Mouse (Mus musculus): ENCODE data around the gene Ndel1. TPM values are rescaled to one million over a fixed set of nuclear protein-coding genes. Genes with fewer than 3 reads are reported as not detected.

The Ndel1 gene
- total RNA-seq, 2 experiments from 2014 or later, result 85.1 to 93.1 TPM

GRCm38 (mm10) chr11:68893911-68894464, 22.3 kb upstream of the Ndel1 start:
- no peak for DNase-seq (ENCODE audit: low spot score in 2 of 2)

DNA sequence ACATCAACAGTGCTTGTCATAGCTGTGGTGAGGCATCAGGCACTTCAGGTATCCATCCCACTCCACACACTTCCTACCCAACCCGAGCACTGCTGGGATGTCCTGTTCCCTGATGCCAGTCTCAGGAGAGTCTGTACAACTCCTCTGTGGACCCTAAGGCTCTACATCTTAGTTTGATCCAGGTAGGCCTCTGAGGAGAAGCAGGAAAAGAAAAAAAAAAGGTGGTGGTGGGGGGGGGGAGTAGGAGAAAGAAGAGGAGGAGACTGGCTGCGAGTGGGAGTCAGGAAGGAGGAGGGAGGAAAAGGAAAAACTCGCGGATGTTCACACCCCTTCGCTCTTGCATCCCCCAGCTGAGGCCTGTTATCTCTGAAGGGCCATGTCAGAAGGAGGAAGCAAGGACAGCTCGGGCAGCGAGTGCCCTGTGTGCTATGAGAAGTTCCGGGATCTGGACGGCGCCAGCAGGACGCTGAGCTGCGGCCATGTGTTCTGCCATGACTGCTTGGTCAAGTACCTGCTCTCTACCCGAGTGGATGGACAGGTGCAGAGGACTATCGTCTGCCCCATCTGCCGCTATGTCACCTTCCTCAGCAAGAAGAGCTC, 20.7 kb upstream of the Ndel1 start:
- no peak for DNase-seq (ENCODE audit: low spot score in 2 of 2)

DNA sequence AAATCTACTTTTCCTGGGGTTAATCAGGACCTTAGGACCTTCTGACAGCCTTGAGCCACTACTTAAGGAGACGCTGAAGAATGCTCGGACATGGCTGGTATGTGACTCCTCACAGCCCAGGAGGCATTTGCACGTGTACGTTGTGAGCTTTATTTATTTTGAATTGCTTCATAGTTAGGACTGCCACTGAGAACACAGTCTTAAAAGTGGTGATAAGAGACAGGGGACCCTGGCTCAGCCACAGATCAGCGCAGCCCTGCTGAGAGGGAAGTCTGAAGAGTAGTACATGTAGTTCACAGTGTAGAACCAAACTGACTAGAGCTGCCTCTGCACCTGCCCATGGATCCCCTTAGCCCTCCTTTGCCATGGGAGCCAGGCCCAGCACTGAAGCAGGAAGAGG, 20.2 kb upstream of the Ndel1 start:
- no peak for DNase-seq (ENCODE audit: low spot score in 2 of 2)

DNA sequence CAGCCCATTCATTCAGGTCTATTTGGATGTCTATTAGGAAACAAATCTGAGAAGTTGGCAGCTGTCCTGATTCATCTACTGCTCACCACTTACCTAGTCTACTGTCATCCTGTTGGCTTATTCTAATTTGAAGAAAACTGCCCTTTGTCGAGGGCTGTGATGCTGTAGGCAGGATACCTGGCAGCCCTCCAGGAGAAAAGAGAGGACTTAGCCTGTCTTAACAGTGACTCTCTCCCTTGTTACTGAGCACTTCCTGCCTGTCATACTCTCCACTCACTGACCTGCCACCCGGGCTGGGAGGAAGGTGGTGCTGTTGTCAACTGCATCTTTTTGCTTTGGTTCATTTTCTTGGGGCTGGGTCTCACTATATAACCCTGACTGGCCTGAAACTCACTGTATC, 19.0 kb upstream of the Ndel1 start:
- no peak for DNase-seq (ENCODE audit: low spot score in 2 of 2)

- no peak for DNase-seq (ENCODE audit: low spot score in 2 of 2)
These were observed 17.0 kb upstream of the Ndel1 start for GRCm38 (mm10) chr11:68888653-68889052.

- DNase-seq (ENCODE audit: low spot score in 2 of 2), result no peak
These were observed 16.6 kb upstream of the Ndel1 start, which contains the start of gene Rnf222 for GRCm38 (mm10) chr11:68888253-68888652. Gene Rnf222, plus strand, starts transcription at chr11:68888553.

DNA sequence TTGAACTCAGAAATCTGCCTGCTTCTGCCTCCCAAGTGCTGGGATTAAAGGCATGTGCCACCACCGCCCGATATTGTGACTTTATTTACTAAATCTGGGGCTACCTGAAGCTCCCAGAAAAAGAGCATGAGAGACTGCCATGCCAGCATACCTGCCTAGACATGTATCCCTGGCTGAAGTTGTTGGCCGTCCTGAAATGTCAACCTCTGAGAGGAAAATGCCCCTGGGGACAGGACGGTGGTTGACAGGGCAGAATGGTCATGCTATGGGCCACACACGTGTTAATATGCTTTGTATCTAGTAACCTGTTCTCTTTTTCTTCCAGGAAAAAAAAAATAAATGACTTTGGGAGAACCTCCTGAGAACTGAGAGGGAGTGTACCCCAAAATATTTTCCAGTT, 14.4 kb upstream of the Ndel1 start:
- DNase-seq (ENCODE audit: low spot score in 2 of 2), result no peak

- no peak for DNase-seq (ENCODE audit: low spot score in 2 of 2)
These were observed 12.7 kb upstream of the Ndel1 start for GRCm38 (mm10) chr11:68884368-68884767.

- DNase-seq (ENCODE audit: low spot score in 2 of 2), result no peak
These were observed 12.2 kb upstream of the Ndel1 start for GRCm38 (mm10) chr11:68883843-68884242.

DNA sequence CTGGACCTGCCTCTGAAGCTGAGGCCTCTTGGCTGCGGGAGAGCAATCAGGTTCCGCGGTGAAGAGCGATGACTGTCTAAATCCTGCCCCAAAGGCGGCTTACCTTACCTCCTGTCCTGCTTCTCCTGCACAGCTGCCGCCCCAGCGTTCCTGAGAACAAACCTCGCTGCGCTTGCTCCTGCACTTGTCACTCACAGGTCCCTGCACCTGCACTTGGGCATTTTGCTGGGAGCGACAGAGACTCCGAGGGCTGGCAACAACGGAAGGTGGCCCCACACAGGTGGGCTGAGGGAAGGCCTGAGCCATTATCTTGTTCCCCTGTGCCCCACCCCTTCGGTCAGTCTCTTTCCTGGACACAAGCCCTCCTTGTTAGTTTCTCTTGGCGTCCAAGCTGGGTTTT, 10.4 kb upstream of the Ndel1 start:
- no peak for DNase-seq (ENCODE audit: low spot score in 2 of 2)

DNA sequence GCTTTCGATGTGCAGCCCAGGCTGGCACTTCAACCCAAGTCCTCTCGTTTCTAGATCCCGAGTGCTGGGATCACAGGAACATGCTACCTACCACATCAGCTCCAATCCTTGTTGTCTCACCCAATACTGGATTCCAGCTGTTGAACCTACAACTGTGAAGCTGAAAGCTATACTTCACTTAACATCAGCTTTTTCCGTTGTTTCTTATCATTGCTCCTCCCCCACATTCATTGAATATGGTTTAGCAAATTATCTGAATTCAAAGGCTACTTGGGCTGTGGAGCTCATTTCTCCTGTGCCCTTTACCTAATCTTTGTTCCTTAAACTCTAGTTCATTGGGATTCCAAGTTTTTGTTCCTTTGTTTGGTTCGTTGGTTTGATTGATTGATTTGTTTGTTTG, 7.2 kb upstream of the Ndel1 start:
- DNase-seq (ENCODE audit: low spot score in 2 of 2), result no peak

DNA sequence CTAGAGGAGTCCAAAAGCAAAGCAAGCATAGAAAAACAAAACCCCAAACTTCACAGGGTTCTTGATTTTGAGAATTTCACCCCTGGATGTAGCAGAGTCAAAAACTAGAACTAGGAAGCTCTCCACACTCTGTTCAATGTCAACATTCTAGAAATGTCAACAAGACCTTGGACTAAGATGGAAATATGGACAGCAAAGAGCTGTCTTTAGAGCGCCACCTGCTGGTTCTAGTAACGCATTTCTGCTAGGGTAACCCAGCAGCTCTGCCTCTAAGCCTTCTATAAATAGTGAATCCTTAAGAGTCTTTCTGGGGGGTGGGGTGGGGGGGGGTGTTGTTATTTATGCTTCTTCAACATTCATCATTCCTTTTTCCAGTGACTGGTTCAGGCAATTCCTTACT, 3.2 kb upstream of the Ndel1 start:
- peak; percentile 24 to 65 for DNase-seq (ENCODE audit: low spot score in 2 of 2)

GRCm38 (mm10) chr11:68871277-68871676, 381 bp downstream of the Ndel1 start:
- no peak for DNase-seq (ENCODE audit: low spot score in 2 of 2)

DNA sequence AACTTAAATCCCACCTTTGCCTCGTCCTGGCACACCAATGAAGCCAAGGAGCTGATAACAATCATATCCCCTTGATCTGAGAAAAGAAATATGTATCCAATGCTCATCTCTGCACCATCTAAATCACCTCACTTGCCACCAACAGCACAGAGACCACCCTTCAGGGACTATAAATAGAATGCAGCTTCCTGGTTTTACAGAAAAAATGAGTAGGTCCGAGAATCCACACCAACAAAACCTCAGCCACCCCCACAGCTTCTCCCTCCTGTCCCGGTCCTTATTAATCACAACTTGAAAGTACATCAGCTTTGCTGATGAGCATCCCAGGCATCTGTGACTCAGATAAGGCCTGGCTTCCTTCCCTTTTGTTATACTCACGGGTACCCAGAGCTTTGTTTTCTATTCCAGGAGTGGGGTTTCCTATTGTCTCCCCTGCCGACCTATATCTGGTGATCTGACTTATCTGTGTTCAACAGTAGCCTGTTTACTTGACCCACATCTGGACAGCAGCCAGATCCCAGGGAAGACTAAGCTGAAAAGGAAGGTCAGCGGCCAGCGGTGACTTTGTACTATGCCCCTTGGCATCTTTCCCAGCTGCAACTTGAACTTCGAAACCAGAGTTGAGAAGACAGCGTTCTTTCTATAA, 7.0 kb downstream of the Ndel1 start:
- no peak for DNase-seq (ENCODE audit: low spot score in 2 of 2)

- no peak for DNase-seq (ENCODE audit: low spot score in 2 of 2)
These were observed 8.0 kb downstream of the Ndel1 start for GRCm38 (mm10) chr11:68863631-68864091.

DNA sequence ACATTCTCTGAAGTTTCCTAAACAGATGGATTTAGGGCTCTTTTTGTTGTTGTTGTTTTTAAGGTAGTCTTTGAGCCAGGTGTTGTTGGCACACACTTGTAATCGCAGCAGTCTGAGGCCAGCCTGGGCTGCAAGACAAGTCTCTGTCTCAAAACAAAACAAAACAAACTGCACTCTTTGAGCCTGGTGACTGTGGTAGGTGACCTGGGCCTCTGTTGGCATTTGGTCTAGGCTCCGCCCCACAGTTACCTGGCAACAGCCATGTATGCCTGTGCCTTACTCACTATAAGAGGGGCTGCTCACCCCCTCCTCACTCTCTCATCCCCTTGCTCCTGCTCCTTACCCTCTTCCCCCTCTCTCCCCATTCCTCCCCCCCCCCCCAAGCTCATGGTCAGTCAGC, 9.4 kb downstream of the Ndel1 start:
- no peak for DNase-seq (ENCODE audit: low spot score in 2 of 2)

- no peak for DNase-seq (ENCODE audit: low spot score in 2 of 2)
These were observed 11.6 kb downstream of the Ndel1 start for GRCm38 (mm10) chr11:68859943-68860593.

DNA sequence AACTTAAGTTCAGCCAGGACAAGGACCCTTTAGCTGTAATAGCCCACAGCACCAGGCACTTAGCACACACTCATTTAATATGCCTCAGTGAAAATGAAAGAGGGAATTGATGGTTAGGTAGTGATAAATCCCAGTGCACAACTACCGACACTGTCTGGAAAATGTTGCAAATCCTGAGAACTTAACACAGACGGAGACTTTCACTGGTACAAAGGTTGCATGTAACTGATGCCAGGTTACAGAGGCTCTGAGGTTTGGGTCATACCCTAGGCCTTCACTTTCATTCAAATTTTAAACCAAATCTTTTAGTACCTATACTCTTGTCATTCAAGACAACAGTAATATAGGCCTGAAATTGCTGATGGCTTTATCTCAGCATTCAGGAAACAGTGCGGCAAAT, 14.3 kb downstream of the Ndel1 start:
- no peak for DNase-seq (ENCODE audit: low spot score in 2 of 2)

- no peak for DNase-seq (ENCODE audit: low spot score in 2 of 2)
These were observed 17.0 kb downstream of the Ndel1 start for GRCm38 (mm10) chr11:68854621-68855020.

GRCm38 (mm10) chr11:68853611-68854401, 17.9 kb downstream of the Ndel1 start:
- DNase-seq (ENCODE audit: low spot score in 2 of 2), result no peak

GRCm38 (mm10) chr11:68852932-68853409, 18.7 kb downstream of the Ndel1 start:
- peak; percentile 99 to 100 for DNase-seq (ENCODE audit: low spot score in 2 of 2)
